8 mouse cellular contexts compared by ENCODE assay signal in genomic region chr14:52256311-52257175, GRCm38 (mm10). TPM values are rescaled to one million over a fixed set of nuclear protein-coding genes. Genes with fewer than 3 reads are reported as not detected.
DNase-seq lines count a peak whose midpoint lies in the region; ATAC-seq and TF ChIP-seq lines count a peak whose summit lies in the region.

No protein-coding gene starts in this region.

- TF ChIP-seq CTCF in testis, adult 2 months (IDR thresholded peaks at IDR 0.05; ENCODE audit: control insufficient read depth, insufficient read depth, insufficient replicate concordance, low read depth, low read length), result no peak
- no peak for TF ChIP-seq CTCF in liver, adult 2 months (IDR thresholded peaks at IDR 0.05; ENCODE audit: low read depth, low read length)

- H3K36me3 ChIP-seq in testis, adult 2 months (ENCODE audit: control insufficient read depth, insufficient read depth, low read length), result no peaks in the 10 kb centered on the region
- H3K36me3 ChIP-seq in hindbrain, embryonic 10.5 days, result peaks cover 10% of the 10 kb centered on the region
- no peaks in the 10 kb centered on the region for H3K36me3 ChIP-seq in liver, adult 2 months (ENCODE audit: control insufficient read depth, insufficient read depth, low read length)
- peaks cover 6% of the 10 kb centered on the region for H3K36me3 ChIP-seq in neural tube, embryonic 13.5 days

- H3K79me2 ChIP-seq in liver, adult 2 months (ENCODE audit: control insufficient read depth, insufficient read depth, low read length), result peaks cover 17% of the 10 kb centered on the region; the same call in 1 of the 2 replicates

- peak overlapping the region; percentile 97 for H3K27ac ChIP-seq in testis, adult 2 months (ENCODE audit: control insufficient read depth, insufficient read depth, low read depth, low read length)
- peak overlapping the region; percentile 97 for H3K27ac ChIP-seq in hindbrain, embryonic 10.5 days
- peak overlapping the region; percentile 60; the same call in 1 of the 2 replicates for H3K27ac ChIP-seq in liver, adult 2 months (replicated peaks; ENCODE audit: insufficient read depth, low read depth, low read length)
- H3K27ac ChIP-seq in neural tube, embryonic 13.5 days (replicated peaks), result peak overlapping the region; percentile 95

- 11% methylated on average over 18 of the region's 18 CpGs for WGBS in hindbrain, embryonic 10.5 days
- 4% methylated on average over 18 of the region's 18 CpGs for WGBS in liver, adult 2 months
- WGBS in neural tube, embryonic 13.5 days, result 7% methylated on average over 18 of the region's 18 CpGs

- H3K4me3 ChIP-seq in testis, adult 2 months (ENCODE audit: control insufficient read depth, low read depth, low read length), result peak overlapping the region; percentile 77
- H3K4me3 ChIP-seq in hindbrain, embryonic 10.5 days, result peak overlapping the region; percentile 94
- H3K4me3 ChIP-seq in liver, adult 2 months (ENCODE audit: insufficient read depth, low read depth, low read length), result peak overlapping the region; percentile 80
- H3K4me3 ChIP-seq in neural tube, embryonic 13.5 days, result peak overlapping the region; percentile 94

- no peaks in the 10 kb centered on the region for H3K9me3 ChIP-seq in hindbrain, embryonic 10.5 days
- no peaks in the 10 kb centered on the region for H3K9me3 ChIP-seq in neural tube, embryonic 13.5 days

- TF ChIP-seq POLR2A in testis, adult 2 months (IDR thresholded peaks at IDR 0.05; ENCODE audit: control insufficient read depth, low read depth, low read length), result no peak
- TF ChIP-seq POLR2A in liver, adult 2 months (IDR thresholded peaks at IDR 0.05; ENCODE audit: extremely low read depth, insufficient read depth, low read length), result no peak

- H3K27me3 ChIP-seq in testis, adult 2 months (ENCODE audit: control insufficient read depth, insufficient read depth, low read length), result no peaks in the 10 kb centered on the region
- no peaks in the 10 kb centered on the region for H3K27me3 ChIP-seq in hindbrain, embryonic 10.5 days (ENCODE audit: insufficient read depth, poor library complexity, severe bottlenecking)
- H3K27me3 ChIP-seq in liver, adult 2 months (ENCODE audit: control insufficient read depth, insufficient read depth, low read length), result no peaks in the 10 kb centered on the region
- H3K27me3 ChIP-seq in neural tube, embryonic 13.5 days, result no peaks in the 10 kb centered on the region

- DNase-seq in adrenal gland, adult 2 months, result peak; percentile 35
- DNase-seq in adrenal gland, adult 8-10 months, result no peak
- DNase-seq in testis, postnatal 14 days (ENCODE audit: low spot score), result no peak
- peak; percentile 7 for DNase-seq in hindbrain, embryonic 10.5 days (ENCODE audit: low spot score)
- peak; percentile 27 for DNase-seq in liver, adult 2 months (ENCODE audit: extremely low read depth, low read depth, low spot score)

- peak overlapping the region; percentile 85; the same call in 1 of the 2 replicates for H3K9ac ChIP-seq in liver, adult 2 months (ENCODE audit: low read depth, low read length)
- H3K9ac ChIP-seq in neural tube, embryonic 13.5 days, result peak overlapping the region; percentile 95

- peaks cover 5% of the 10 kb centered on the region; the same call in 1 of the 2 replicates for H3K4me1 ChIP-seq in testis, adult 2 months (ENCODE audit: control insufficient read depth, insufficient read depth, low read length)
- peaks cover 20% of the 10 kb centered on the region for H3K4me1 ChIP-seq in hindbrain, embryonic 10.5 days (replicated peaks)
- peaks cover 3% of the 10 kb centered on the region; the same call in 1 of the 2 replicates for H3K4me1 ChIP-seq in liver, adult 2 months (ENCODE audit: control insufficient read depth, insufficient read depth, low read length)
- H3K4me1 ChIP-seq in neural tube, embryonic 13.5 days (replicated peaks), result peaks cover 24% of the 10 kb centered on the region

- no peak for ATAC-seq in neural tube, embryonic 13.5 days (ENCODE audit: low read depth)
- ATAC-seq in erythroid progenitor cell, adult 5-6 weeks (replicated peaks; ENCODE audit: low FRiP score, poor library complexity, severe bottlenecking), result no peak

- peak overlapping the region; percentile 64 for H3K4me2 ChIP-seq in neural tube, embryonic 13.5 days

RNA-seq across cellular contexts. Expression of gene Chd8, which starts 1.0 kb away (rescaled TPM):
- 10 to 100 TPM; 70.7 to 79.1 TPM for total RNA-seq in adrenal gland, adult 2 months (2021)
- polyA plus RNA-seq in adrenal gland, adult 2 months (2012; rRNA removed), result 21.8 and 26.7 TPM in 2 replicates
- total RNA-seq in adrenal gland, adult 8-10 months (2022), result 100 to 1,000 TPM in 2 of 4 experiments, 10 to 100 TPM in 2; 82.2 to 142 (median 108) TPM
- 16.4 and 17.5 TPM in 2 replicates for polyA plus RNA-seq in testis, adult 2 months (2012; rRNA removed)
- 38.7 and 44.5 TPM in 2 replicates for polyA plus RNA-seq in hindbrain, embryonic 10.5 days (2016; fragmentation: Nextera tagmentation; extraction: Ambion mirVana)
- 20.4 and 22.7 TPM in 2 replicates for total RNA-seq in liver, adult 2 months (2014; rRNA removed)
- 9.6 and 13.7 TPM in 2 replicates for polyA plus RNA-seq in liver, adult 2 months (2012; rRNA removed)
- 35.8 and 47.6 TPM in 2 replicates for polyA plus RNA-seq in neural tube, embryonic 13.5 days (2015; fragmentation: Nextera tagmentation; extraction: Ambion mirVana)
- 53.0 and 95.2 TPM in 2 replicates for total RNA-seq in erythroid progenitor cell, adult 5-6 weeks (2015; ENCODE audit: low replicate concordance)
- total RNA-seq in erythroid progenitor cell, adult 5-6 weeks (2017; ENCODE audit: low replicate concordance), result 69.4 and 84.6 TPM in 2 replicates

RNA-seq across cellular contexts. Expression of gene Tox4, which starts 22.4 kb away (rescaled TPM):
- total RNA-seq in adrenal gland, adult 2 months (2021), result 10 to 100 TPM; 51.4 to 58.2 TPM
- polyA plus RNA-seq in adrenal gland, adult 2 months (2012; rRNA removed), result 20.2 and 26.3 TPM in 2 replicates
- 10 to 100 TPM; 54.4 to 80.8 (median 70.4) TPM for total RNA-seq in adrenal gland, adult 8-10 months (2022)
- 41.5 and 47.3 TPM in 2 replicates for polyA plus RNA-seq in testis, adult 2 months (2012; rRNA removed)
- polyA plus RNA-seq in hindbrain, embryonic 10.5 days (2016; fragmentation: Nextera tagmentation; extraction: Ambion mirVana), result 52.1 and 55.4 TPM in 2 replicates
- 13.0 and 14.6 TPM in 2 replicates for total RNA-seq in liver, adult 2 months (2014; rRNA removed)
- polyA plus RNA-seq in liver, adult 2 months (2012; rRNA removed), result 20.1 and 21.1 TPM in 2 replicates
- polyA plus RNA-seq in neural tube, embryonic 13.5 days (2015; fragmentation: Nextera tagmentation; extraction: Ambion mirVana), result 52.7 and 58.5 TPM in 2 replicates
- 14.7 and 27.0 TPM in 2 replicates for total RNA-seq in erythroid progenitor cell, adult 5-6 weeks (2015; ENCODE audit: low replicate concordance)
- total RNA-seq in erythroid progenitor cell, adult 5-6 weeks (2017; ENCODE audit: low replicate concordance), result 20.1 and 20.3 TPM in 2 replicates

RNA-seq across cellular contexts. Expression of gene Rab2b, which starts 22.8 kb away (rescaled TPM):
- total RNA-seq in adrenal gland, adult 2 months (2021), result 10 to 100 TPM; 39.1 to 48.7 TPM
- 10.7 and 12.4 TPM in 2 replicates for polyA plus RNA-seq in adrenal gland, adult 2 months (2012; rRNA removed)
- total RNA-seq in adrenal gland, adult 8-10 months (2022), result 10 to 100 TPM; 43.1 to 54.0 (median 48.4) TPM
- polyA plus RNA-seq in testis, adult 2 months (2012; rRNA removed), result 16.5 and 20.0 TPM in 2 replicates
- 29.2 and 36.2 TPM in 2 replicates for polyA plus RNA-seq in hindbrain, embryonic 10.5 days (2016; fragmentation: Nextera tagmentation; extraction: Ambion mirVana)
- total RNA-seq in liver, adult 2 months (2014; rRNA removed), result 1.3 and 1.7 TPM in 2 replicates
- 1.7 and 2.3 TPM in 2 replicates for polyA plus RNA-seq in liver, adult 2 months (2012; rRNA removed)
- 57.2 and 64.7 TPM in 2 replicates for polyA plus RNA-seq in neural tube, embryonic 13.5 days (2015; fragmentation: Nextera tagmentation; extraction: Ambion mirVana)
- total RNA-seq in erythroid progenitor cell, adult 5-6 weeks (2015; ENCODE audit: low replicate concordance), result 5.4 and 6.3 TPM in 2 replicates
- total RNA-seq in erythroid progenitor cell, adult 5-6 weeks (2017; ENCODE audit: low replicate concordance), result 2.7 and 9.2 TPM in 2 replicates

RNA-seq across cellular contexts. Expression of gene Mettl3, which starts 48.4 kb away (rescaled TPM):
- 10 to 100 TPM; 37.1 to 55.0 TPM for total RNA-seq in adrenal gland, adult 2 months (2021)
- polyA plus RNA-seq in adrenal gland, adult 2 months (2012; rRNA removed), result 22.4 and 24.5 TPM in 2 replicates
- total RNA-seq in adrenal gland, adult 8-10 months (2022), result 10 to 100 TPM; 39.3 to 66.6 (median 55.2) TPM
- 7.8 and 9.6 TPM in 2 replicates for polyA plus RNA-seq in testis, adult 2 months (2012; rRNA removed)
- polyA plus RNA-seq in hindbrain, embryonic 10.5 days (2016; fragmentation: Nextera tagmentation; extraction: Ambion mirVana), result 57.7 and 64.2 TPM in 2 replicates
- 11.4 and 12.7 TPM in 2 replicates for total RNA-seq in liver, adult 2 months (2014; rRNA removed)
- 7.2 and 8.6 TPM in 2 replicates for polyA plus RNA-seq in liver, adult 2 months (2012; rRNA removed)
- polyA plus RNA-seq in neural tube, embryonic 13.5 days (2015; fragmentation: Nextera tagmentation; extraction: Ambion mirVana), result 53.2 and 60.8 TPM in 2 replicates
- total RNA-seq in erythroid progenitor cell, adult 5-6 weeks (2015; ENCODE audit: low replicate concordance), result 12.2 and 24.9 TPM in 2 replicates
- 22.7 and 38.7 TPM in 2 replicates for total RNA-seq in erythroid progenitor cell, adult 5-6 weeks (2017; ENCODE audit: low replicate concordance)

RNA-seq across cellular contexts. Expression of gene Supt16, which starts 59.3 kb away (rescaled TPM):
- 10 to 100 TPM; 48.2 to 55.7 TPM for total RNA-seq in adrenal gland, adult 2 months (2021)
- polyA plus RNA-seq in adrenal gland, adult 2 months (2012; rRNA removed), result 3.6 and 4.6 TPM in 2 replicates
- 10 to 100 TPM; 56.0 to 73.9 (median 61.4) TPM for total RNA-seq in adrenal gland, adult 8-10 months (2022)
- polyA plus RNA-seq in testis, adult 2 months (2012; rRNA removed), result 9.0 and 12.2 TPM in 2 replicates
- 60.2 and 82.3 TPM in 2 replicates for polyA plus RNA-seq in hindbrain, embryonic 10.5 days (2016; fragmentation: Nextera tagmentation; extraction: Ambion mirVana)
- total RNA-seq in liver, adult 2 months (2014; rRNA removed), result 13.6 and 16.0 TPM in 2 replicates
- 3.9 and 5.3 TPM in 2 replicates for polyA plus RNA-seq in liver, adult 2 months (2012; rRNA removed)
- 43.6 and 53.9 TPM in 2 replicates for polyA plus RNA-seq in neural tube, embryonic 13.5 days (2015; fragmentation: Nextera tagmentation; extraction: Ambion mirVana)
- 84.0 and 91.8 TPM in 2 replicates for total RNA-seq in erythroid progenitor cell, adult 5-6 weeks (2015; ENCODE audit: low replicate concordance)
- 174 and 231 TPM in 2 replicates for total RNA-seq in erythroid progenitor cell, adult 5-6 weeks (2017; ENCODE audit: low replicate concordance)

Comparison
In these comparisons a context has a peak if more than half of its experiments do, and no peak if none do; other contexts are left out.
1. DNase-seq: peak in adrenal gland, adult 2 months (single experiment), hindbrain, embryonic 10.5 days (single experiment) and liver, adult 2 months (single experiment); none in adrenal gland, adult 8-10 months (single experiment) and testis, postnatal 14 days (single experiment).
2. Peak in every context shown above with its lines, with median percentiles within 50 percentile points of each other: H3K27ac ChIP-seq and H3K4me3 ChIP-seq.